In the genomic region with DNA sequence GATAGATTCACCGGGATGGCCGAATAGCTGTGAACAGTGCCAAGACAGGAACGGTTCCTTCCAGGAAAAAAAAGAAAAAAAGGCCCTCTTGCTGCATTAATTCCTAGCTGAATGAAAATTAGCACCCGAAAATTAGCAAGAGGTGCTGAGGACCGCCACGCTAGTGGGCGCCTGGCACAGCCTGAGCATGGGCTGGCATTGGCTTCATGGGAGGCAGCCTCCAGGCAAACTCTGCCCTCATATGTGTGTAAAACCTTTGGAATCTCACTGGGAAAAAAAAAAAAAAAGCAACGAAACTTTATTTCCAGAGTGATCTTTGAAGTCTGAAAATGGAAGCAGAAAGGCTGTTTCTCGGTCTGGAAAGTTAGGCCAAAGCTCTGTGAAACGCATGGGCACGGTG, we compare ENCODE assay signal across 29 mouse cellular contexts.
"Had no signal": no experiment of that assay in that cellular context is flagged by ENCODE, and none has a peak within 500 bp of the region (broad histone marks: within the 10 kb centered on the region; RNA-seq: fewer than 3 reads in every experiment).

No protein-coding gene starts in this region.

- H3K27ac ChIP-seq: heart, adult 2 months; heart, embryonic 13.5 days; heart, embryonic 15.5 days; hindbrain, embryonic 10.5 days; hindbrain, embryonic 12.5 days; hindbrain, embryonic 14.5 days; intestine, embryonic 15.5 days; kidney, embryonic 15.5 days; kidney, postnatal 0 days; layer of hippocampus, adult 2 months; liver, embryonic 13.5 days; liver, embryonic 15.5 days had no signal

- H3K4me2 ChIP-seq: heart, embryonic 11.5 days; heart, embryonic 13.5 days; heart, embryonic 15.5 days; hindbrain, embryonic 12.5 days; hindbrain, embryonic 14.5 days; intestine, embryonic 15.5 days; kidney, embryonic 15.5 days; liver, embryonic 11.5 days; liver, embryonic 13.5 days; liver, embryonic 15.5 days had no signal

- H3K4me1 ChIP-seq: liver, embryonic 13.5 days; liver, embryonic 15.5 days had no signal

- DNase-seq: forebrain, postnatal 0 days; gastrocnemius, postnatal 14 days; gastrocnemius, postnatal 36 days; heart, adult 11 months; heart, adult 2 months; heart, postnatal 14 days; heart, postnatal 4 days; kidney, adult 18-20 months; kidney, postnatal 25 days; kidney, postnatal 4 days; layer of hippocampus, postnatal 36 days; liver; liver, embryonic 13.5 days; liver, postnatal 0 days had no signal

- H3K4me3 ChIP-seq: heart, adult 2 months; heart, embryonic 13.5 days; heart, embryonic 15.5 days; hindbrain, embryonic 10.5 days; hindbrain, embryonic 12.5 days; intestine, embryonic 15.5 days; kidney, embryonic 15.5 days; layer of hippocampus, adult 2 months; liver, embryonic 13.5 days; liver, embryonic 15.5 days had no signal

- H3K27me3 ChIP-seq: heart, embryonic 13.5 days; heart, embryonic 15.5 days; hindbrain, embryonic 12.5 days; intestine, embryonic 15.5 days; kidney, embryonic 15.5 days; liver, embryonic 13.5 days; liver, embryonic 15.5 days had no signal

- ATAC-seq: forebrain, postnatal 0 days; hindbrain, embryonic 16.5 days; inflammation-experienced regulatory T-cells, adult 6 months; intestine, embryonic 15.5 days; intestine, postnatal 0 days; liver, postnatal 0 days had no signal

- H3K9ac ChIP-seq: forebrain, postnatal 0 days; heart, embryonic 13.5 days; heart, embryonic 15.5 days; hindbrain, embryonic 12.5 days; hindbrain, embryonic 14.5 days; intestine, embryonic 15.5 days; kidney, embryonic 15.5 days; liver, embryonic 13.5 days; liver, embryonic 15.5 days; liver, postnatal 0 days had no signal
